Mouse (Mus musculus) ovary, postnatal 14 days (tissue): ENCODE measurements around the gene Orai2.
"Not testable (repeated sequence)": the region's sequence is repeated elsewhere in the genome, so short reads cannot be mapped to it uniquely, and the experiment has no call there.

Experiments used
- DNase-seq: peaks from one replicate; pipeline ENCODE4 v3.0.0; 2022; ENCODE audit warnings: low spot score

The Orai2 gene

GRCm38 (mm10) chr5:136170512-136171362 lies at the start of gene Orai2:
Gene Orai2 (minus strand): TSS chr5:136170713.
- DNase-seq: peak; percentile 52

DNA sequence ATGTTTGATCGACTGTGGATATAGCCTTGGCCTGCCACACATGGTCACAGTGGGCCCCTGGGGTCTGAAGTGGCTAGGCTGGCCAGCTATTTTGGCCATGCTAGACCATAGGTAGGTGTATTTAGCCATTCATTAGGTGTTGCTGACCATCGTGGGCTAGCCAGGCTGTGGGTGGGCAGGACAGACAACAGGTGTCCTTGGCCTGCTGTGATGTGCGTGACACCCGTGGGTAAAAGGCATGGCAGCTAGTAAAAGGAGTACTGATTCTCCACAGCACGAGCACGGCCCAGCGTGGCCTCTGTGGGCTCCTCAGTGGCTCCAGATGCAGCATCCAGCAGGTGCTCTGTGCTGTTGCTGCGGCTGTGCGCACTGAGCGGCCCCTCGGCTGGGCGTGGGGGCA lies 48.1 kb upstream of the Orai2 start:
- DNase-seq: no peak

GRCm38 (mm10) chr5:136217932-136218381 lies 47.4 kb upstream of the Orai2 start:
- no peak for DNase-seq

- no peak for DNase-seq
Observed at GRCm38 (mm10) chr5:136217004-136217665, 46.6 kb upstream of the Orai2 start.

GRCm38 (mm10) chr5:136215958-136216357 lies 45.4 kb upstream of the Orai2 start:
- no peak for DNase-seq

GRCm38 (mm10) chr5:136215211-136215610 lies 44.7 kb upstream of the Orai2 start:
- DNase-seq: no peak

DNA sequence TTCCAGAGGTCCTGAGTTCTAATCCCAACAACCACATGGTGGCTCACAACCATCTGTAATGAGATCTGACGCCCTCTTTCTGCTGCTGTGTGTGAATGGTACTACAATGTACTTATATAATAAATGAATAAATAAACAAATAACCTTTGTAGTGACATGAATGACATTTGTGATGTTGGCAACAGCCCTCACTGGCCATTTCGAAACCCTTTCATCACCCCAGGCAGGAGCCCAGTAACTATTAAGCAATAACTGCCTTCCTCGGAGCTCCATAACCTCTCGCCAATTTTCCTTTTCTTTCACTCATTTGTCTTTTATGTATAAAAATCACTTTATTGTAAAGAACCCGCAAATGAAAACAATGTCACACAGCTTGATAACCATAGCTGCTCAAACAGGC lies 43.2 kb upstream of the Orai2 start:
- no peak for DNase-seq

- no peak for DNase-seq
Observed at GRCm38 (mm10) chr5:136212716-136213115, 42.2 kb upstream of the Orai2 start.

- DNase-seq: not testable (repeated sequence)
Observed at GRCm38 (mm10) chr5:136211341-136212102, 41.0 kb upstream of the Orai2 start.

DNA sequence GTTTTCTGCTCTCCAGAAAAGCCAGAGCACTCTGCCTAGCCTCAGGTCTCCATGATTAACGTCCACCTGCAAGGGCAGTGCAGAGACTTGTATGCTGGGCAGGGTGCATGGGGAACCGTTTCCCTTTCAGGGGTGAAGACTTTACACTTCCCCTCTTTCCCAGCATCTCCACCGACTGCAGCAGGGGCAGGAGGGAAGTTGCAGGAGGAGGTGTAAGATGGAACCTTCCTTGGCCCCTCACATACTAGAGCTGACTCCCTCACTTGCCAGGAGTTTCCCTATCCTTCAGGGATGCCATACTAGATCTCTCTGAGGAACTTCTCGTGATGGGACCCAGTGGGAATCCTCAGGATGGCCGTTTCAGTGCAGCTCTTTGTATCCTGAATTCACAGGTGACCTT lies 40.0 kb upstream of the Orai2 start:
- DNase-seq: no peak

DNA sequence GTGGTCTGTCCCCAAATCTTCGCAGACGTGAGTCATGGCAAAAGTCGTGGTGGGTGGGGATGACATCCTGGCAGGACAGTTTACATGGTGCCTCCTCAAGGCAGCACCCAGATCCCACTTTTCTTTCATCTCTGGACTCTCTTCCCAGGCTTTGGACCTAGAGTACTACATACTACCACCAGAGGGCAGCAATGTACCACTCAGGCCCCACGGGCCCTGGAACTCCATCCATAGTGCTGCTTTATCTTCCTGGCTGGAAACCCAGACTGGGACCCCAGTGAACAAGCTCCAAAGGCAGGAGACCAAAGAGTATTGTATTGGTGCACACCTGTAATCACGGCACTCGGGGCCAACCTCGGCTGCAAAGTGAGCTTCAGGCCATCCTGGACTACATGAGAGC lies 31.3 kb upstream of the Orai2 start:
- peak; percentile 59 for DNase-seq

- no peak for DNase-seq
Observed at GRCm38 (mm10) chr5:136199526-136199925, 29.0 kb upstream of the Orai2 start.

GRCm38 (mm10) chr5:136198474-136199391 lies 28.2 kb upstream of the Orai2 start, which contains the start of gene Prkrip1:
Gene Prkrip1 (minus strand): TSS chr5:136198963.
- DNase-seq: peak; percentile 94

GRCm38 (mm10) chr5:136191870-136192269 lies 21.4 kb upstream of the Orai2 start:
- DNase-seq: no peak

GRCm38 (mm10) chr5:136186723-136187122 lies 16.2 kb upstream of the Orai2 start:
- peak; percentile 18 for DNase-seq

DNA sequence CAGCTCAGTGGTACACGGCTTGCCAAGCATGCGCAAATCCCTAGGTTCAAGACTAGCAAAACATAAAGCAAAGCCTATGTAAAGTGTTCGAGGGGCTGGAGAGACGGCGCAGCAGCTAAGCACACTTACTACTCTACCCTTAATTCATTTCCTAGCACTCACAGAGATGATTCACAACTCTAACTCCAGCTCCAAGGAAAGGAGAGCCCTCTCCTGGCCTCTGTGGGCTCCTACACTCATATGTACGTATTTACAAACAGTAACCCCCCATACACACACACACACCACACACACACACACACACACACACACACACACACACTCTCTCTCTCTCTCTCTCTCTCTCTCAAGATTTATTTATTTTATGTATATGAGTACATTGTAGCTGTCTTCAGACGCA lies 13.3 kb upstream of the Orai2 start:
- DNase-seq: no peak

GRCm38 (mm10) chr5:136182830-136183229 lies 12.3 kb upstream of the Orai2 start:
- no peak for DNase-seq

DNA sequence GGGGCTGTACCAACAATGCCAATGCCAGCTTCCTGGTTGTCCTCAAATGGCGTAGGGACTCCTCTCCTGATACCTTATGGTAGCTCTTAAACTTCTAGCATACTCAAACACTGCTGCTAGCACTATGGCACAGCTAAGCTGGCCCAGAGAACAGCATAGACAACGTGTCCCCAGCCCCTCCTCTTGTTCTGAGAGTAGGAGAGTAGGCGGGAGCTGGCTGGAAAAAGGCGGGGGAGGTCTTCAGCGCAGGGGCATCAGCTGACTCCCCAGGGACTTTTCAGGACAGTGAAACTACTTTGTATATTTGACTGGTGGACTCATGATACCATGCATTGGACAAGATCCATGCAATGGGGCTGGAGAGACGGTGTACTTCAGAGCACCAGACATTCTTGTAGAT lies 11.5 kb upstream of the Orai2 start:
- DNase-seq: no peak

GRCm38 (mm10) chr5:136181197-136181596 lies 10.7 kb upstream of the Orai2 start:
- no peak for DNase-seq

DNA sequence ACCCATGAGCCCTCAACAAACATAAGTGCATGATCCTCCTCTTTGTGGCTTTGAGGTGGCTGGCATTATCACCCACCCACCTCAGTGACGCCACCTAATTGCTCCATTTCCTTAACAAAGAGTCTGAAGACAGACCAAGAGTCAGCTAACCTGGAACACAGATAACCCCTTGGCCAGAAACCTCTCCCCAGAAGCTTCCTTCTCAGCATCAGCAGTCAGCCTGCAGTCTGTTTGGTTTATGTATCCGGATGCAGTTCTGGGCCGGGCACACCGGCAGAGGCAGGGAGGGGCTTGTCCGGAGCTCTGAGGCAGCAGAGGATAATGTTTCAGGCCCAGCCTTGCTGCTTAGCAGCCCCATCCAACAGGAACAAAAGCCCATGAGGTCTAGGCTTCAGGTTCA lies 9.1 kb upstream of the Orai2 start:
- DNase-seq: no peak
